Mouse (Mus musculus) heart, embryonic 13.5 days (tissue): ENCODE measurements around the gene Rbfox2. TPM values are rescaled to one million over a fixed set of nuclear protein-coding genes. Genes with fewer than 3 reads are reported as not detected.

Experiments
- ATAC-seq: fragments of 200-750 bp; cut with Nextera tagmentation; 2 replicates; pipeline ENCODE4 v1.8.0; 2017; ENCODE audit warnings: moderate TSS enrichment; ENCODE audit not compliant: insufficient number of reproducible peaks, low FRiP score, low TSS enrichment; ENCODE audit errors: extremely low read depth
- H3K27ac ChIP-seq: fragments of 300-500 bp; sonication (generic); replicated peaks from 2 replicates; pipeline ENCODE4 v1.5.1; 2015; ENCODE audit warnings: moderate library complexity, mild to moderate bottlenecking, inconsistent platforms
- H3K27me3 ChIP-seq: fragments of 300-500 bp; sonication (generic); replicated peaks from 2 replicates; pipeline ENCODE4 v1.6.1; 2015; ENCODE audit warnings: mild to moderate bottlenecking, inconsistent platforms
- H3K36me3 ChIP-seq: fragments of 300-500 bp; sonication (generic); 2 replicates; pipeline ENCODE4 v1.6.1; 2015; ENCODE audit warnings: mild to moderate bottlenecking, inconsistent platforms
- H3K4me1 ChIP-seq: fragments of 300-500 bp; sonication (generic); 2 replicates; pipeline ENCODE4 v1.6.1; 2015; ENCODE audit warnings: inconsistent platforms
- H3K4me2 ChIP-seq: fragments of 300-500 bp; sonication (generic); 2 replicates; pipeline ENCODE4 v1.6.1; 2015; ENCODE audit warnings: inconsistent platforms, mild to moderate bottlenecking, moderate library complexity
- H3K4me3 ChIP-seq: fragments of 300-500 bp; sonication (generic); 2 replicates; pipeline ENCODE4 v1.5.1; 2015; ENCODE audit warnings: moderate library complexity, mild to moderate bottlenecking, inconsistent platforms
- H3K9ac ChIP-seq: fragments of 300-500 bp; sonication (generic); 2 replicates; pipeline ENCODE4 v1.6.1; 2015; ENCODE audit warnings: inconsistent platforms, mild to moderate bottlenecking, moderate library complexity
- H3K9me3 ChIP-seq: fragments of 300-500 bp; sonication (generic); 2 replicates; pipeline ENCODE4 v1.6.1; 2016; ENCODE audit warnings: inconsistent platforms
- whole genome bisulfite sequencing: fragments of 180-500 bp; shearing (Covaris S2); methylation state at CpG from one replicate; pipeline ENCODE4 v1.1.7; 2015; ENCODE audit warnings: mixed read lengths; 5-methylcytosine and 5-hydroxymethylcytosine counted together
- polyA plus RNA-seq: library from polyadenylated mRNA; unstranded; fragments of >200 nt; fragmentation: Nextera tagmentation; extraction: Ambion mirVana; gene quantifications from 2 replicates; pipeline ENCODE4 v1.2.1, GENCODE M21; 2015

Rbfox2 gene
- 64.8 and 69.1 TPM in 2 replicates for polyA plus RNA-seq

DNA sequence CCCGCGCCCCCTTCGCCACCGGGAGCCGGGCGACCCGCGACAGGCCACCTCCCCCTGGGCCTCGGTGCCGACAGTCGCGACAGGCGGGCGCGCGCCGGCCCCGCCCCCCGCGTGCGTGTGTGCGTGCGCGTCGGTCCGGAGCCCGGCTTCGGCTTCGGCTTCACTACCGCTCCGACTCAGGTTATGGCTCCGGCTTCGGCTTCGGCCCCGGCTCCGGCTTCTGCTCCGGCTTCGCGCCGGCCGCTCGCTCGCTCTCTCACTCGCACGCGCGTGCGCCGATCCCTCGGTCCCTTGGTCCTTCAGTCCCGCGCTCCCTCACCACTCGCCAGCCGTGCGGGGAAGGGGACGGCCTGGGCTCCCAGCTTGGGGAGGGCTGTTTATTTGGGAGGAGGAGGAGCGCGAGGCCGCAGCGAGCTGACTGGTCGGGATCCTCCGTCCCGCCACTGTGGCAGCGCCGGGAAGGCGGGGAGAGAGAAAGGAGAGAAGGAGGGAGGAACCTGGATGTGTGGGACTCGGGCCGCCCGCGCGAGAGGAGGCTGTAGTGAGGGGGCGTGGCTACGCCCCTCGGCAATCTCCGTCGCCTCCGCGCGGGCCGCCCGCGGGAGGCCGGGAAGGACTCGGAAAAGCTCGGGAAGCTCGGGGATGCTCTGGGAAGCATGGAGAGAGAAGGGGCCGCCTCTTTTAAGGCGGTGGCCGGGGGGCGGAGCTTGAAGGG lies at the start of gene Rbfox2:
TSS of gene Rbfox2 (minus strand) at position 458 of the 715 bp plus-strand sequence.
- under 1% methylated on average over 87 of the region's 90 CpGs for WGBS
- ATAC-seq = peak; percentile 89
- Histone ChIP-seq H3K27me3 (no peaks in the 10 kb centered on the region), H3K36me3 (no peaks in the 10 kb centered on the region; the same call in 1 of the 2 replicates), H3K4me3 (peak within 1 kb of the TSS; percentile 79), H3K4me1 (peaks cover 46% of the 10 kb centered on the region), H3K4me2 (peak within 1 kb of the TSS; percentile 95), H3K27ac (peak within 1 kb of the TSS; percentile 98), H3K9ac (peak within 1 kb of the TSS; percentile 95), H3K9me3 (no peaks in the 10 kb centered on the region)

DNA sequence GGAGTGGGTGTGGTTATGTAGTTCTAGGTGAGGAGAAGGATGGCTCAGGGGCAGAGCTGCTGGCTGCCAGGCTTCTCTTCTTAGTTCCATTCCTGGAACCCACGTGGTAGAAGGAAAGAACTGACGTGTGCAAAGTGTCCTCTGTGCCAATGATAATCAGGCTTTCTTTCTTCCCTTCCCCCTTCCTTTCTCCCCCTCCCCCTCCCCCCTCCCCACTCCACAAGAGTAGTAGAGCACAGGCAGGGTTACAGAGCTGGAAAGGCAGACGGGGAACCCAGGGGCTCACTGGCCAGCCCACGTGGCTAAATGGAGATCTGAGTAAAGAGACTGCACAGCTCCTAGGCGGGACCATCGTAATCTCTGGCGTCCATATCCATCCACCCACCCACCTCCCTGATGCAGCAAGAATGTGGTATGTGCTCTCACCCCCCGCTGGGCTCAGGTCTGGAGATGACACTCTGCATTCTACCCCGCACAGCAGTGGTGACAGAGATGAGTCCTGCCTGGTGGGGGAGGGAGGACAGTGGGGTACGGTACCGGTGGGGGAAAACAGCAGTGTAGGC lies 49.5 kb upstream of the Rbfox2 start:
- peak; percentile 34; the same call in 1 of the 2 replicates for ATAC-seq
- peak overlapping the region; percentile 68 for H3K27ac ChIP-seq
- 3% methylated on average over 11 of the region's 11 CpGs for whole genome bisulfite sequencing
- H3K4me2 ChIP-seq = peak overlapping the region; percentile 63
- H3K4me1 ChIP-seq = peaks cover 54% of the 10 kb centered on the region
- peak overlapping the region; percentile 30 for H3K4me3 ChIP-seq
- H3K36me3 ChIP-seq = no peaks in the 10 kb centered on the region
- no peaks in the 10 kb centered on the region for H3K27me3 ChIP-seq
- peak overlapping the region; percentile 69 for H3K9ac ChIP-seq
- no peaks in the 10 kb centered on the region for H3K9me3 ChIP-seq

DNA sequence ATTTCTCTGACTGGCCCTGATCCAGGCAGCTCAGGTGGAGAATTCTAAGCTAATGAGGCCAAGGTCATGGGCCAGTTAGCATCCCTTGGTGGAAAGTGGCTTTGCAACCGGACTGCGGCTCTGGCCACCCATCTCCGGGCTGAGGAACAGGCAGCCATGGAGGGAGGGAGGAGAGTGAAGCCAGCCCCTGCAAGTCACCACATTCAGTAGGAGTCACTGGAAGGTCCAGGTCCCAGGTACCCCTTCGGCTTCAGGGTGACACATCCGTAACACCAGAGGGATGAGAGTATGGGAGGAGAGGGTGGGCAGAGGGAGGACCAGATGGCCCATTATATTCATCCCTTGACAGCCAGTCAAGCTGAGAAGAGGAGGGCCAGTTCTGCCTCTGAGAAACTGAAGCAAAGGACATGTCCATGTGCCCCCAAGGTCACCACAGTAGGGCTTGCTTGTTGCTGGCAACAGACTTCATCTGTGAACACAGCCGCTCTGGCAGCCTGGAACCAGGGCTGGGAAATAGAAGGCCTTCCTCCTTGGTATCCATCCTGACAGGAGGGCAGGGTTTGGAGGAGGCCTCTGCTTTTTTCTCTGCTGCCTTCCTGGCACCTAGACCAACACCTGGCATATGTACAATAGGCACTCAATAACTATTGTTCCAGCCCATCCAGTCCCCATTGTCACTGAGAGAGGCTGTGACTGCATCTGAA lies 48.2 kb upstream of the Rbfox2 start:
- 61% methylated on average over 6 of the region's 6 CpGs for WGBS
- ATAC-seq = no peak
- Histone ChIP-seq H3K9me3 (no peaks in the 10 kb centered on the region), H3K36me3 (no peaks in the 10 kb centered on the region), H3K9ac (peak overlapping the region; percentile 62), H3K27me3 (no peaks in the 10 kb centered on the region), H3K4me3 (no peak overlapping the region), H3K4me2 (peak overlapping the region; percentile 18; the same call in 1 of the 2 replicates), H3K4me1 (peaks cover 54% of the 10 kb centered on the region), H3K27ac (peak overlapping the region; percentile 82)

DNA sequence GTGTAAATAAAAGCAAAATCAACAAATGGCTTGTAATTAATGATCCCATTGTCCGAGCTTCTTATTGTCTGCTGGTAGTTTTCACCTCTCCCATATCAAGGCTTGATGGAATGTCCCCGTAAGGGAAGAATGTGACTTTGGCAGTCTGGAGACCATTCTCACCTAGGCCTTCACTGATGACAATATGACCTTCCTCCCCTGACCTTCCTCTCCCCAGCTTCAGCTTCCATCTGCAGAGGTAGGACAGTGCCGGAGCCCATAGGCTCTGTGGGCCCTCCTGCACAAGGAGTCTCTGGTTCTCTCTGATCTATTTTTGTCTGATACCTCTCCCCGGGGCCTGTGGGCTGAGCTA lies 47.7 kb upstream of the Rbfox2 start:
- peaks cover 52% of the 10 kb centered on the region for H3K4me1 ChIP-seq
- H3K36me3 ChIP-seq = no peaks in the 10 kb centered on the region
- peak overlapping the region; percentile 82 for H3K27ac ChIP-seq
- H3K27me3 ChIP-seq = no peaks in the 10 kb centered on the region
- H3K9ac ChIP-seq = peak overlapping the region; percentile 62
- H3K4me3 ChIP-seq = no peak overlapping the region
- ATAC-seq = no peak
- WGBS = 30% methylated on average over 4 of the region's 4 CpGs
- H3K4me2 ChIP-seq = peak overlapping the region; percentile 18; the same call in 1 of the 2 replicates
- H3K9me3 ChIP-seq = no peaks in the 10 kb centered on the region

DNA sequence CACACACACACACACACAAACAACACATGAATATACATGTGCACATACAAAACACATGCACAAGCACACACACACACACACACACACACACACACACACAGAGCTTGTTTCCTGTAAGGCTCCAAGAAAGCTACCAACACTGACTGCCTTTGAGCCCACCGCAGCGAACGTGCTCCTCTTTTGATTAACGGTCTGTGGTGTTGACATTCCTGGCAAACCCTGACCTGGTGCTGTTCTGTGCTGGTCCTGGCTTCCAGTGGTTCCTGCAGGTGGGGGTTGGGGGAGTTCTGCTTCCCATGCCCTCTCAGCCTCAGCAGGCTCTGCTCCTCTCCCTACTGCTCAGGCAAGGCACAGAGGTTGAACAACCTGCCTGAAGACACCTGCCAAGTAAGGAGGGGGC lies 47.0 kb upstream of the Rbfox2 start:
- Histone ChIP-seq H3K9me3 (no peaks in the 10 kb centered on the region), H3K9ac (peak overlapping the region; percentile 28; the same call in 1 of the 2 replicates), H3K4me2 (no peak overlapping the region), H3K27me3 (no peaks in the 10 kb centered on the region), H3K4me3 (no peak overlapping the region), H3K36me3 (no peaks in the 10 kb centered on the region), H3K4me1 (peaks cover 45% of the 10 kb centered on the region), H3K27ac (peak overlapping the region; percentile 82; the same call in 1 of the 2 replicates)
- 15% methylated on average over 4 of the region's 4 CpGs for WGBS
- ATAC-seq = no peak

DNA sequence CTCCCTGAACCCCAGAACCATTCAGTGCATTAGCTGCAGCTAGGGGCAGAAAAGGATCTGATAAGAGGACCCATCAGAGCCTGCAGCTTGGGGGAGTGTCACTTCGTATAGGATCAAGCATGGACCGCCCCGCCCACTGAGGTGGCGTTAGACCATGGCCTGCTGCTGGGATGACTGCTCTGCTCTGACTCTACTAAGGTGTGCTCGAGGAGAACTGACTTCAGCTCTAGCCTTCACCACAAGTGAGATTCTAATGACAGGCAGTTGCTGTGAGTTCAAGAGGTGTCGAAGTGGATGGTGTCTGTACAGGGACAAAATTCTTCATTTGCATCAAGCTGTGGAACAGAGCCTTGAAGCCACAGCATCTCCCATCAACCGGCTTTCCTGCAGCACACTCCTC lies 46.1 kb upstream of the Rbfox2 start:
- no peak for ATAC-seq
- 57% methylated on average over 7 of the region's 7 CpGs for WGBS
- H3K4me1 ChIP-seq = peaks cover 41% of the 10 kb centered on the region

DNA sequence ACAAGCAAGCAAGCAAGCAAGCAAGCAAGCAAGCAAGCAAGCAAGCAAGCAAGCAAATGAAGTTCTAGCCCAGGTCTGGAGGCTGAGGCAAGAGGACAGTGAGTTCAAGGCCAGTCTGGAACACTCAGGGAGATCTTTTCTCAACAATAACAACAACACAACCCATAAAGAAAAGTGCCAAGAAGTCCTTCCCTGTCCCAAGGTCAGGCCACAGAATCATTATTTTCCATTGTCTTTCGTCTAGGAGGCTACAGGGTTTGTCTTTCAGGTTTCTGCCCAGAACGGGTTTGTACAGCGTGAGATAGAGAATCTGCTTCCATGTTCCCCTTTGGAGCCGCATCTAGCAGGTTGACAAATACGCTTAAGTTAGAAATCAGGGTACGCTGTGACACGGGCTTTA lies 43.3 kb upstream of the Rbfox2 start:
- H3K4me1 ChIP-seq = peaks cover 20% of the 10 kb centered on the region
- WGBS = 85% methylated on average over 7 of the region's 7 CpGs
- no peak overlapping the region for H3K4me3 ChIP-seq
- H3K4me2 ChIP-seq = no peak overlapping the region
- no peak overlapping the region for H3K27ac ChIP-seq
- no peaks in the 10 kb centered on the region for H3K27me3 ChIP-seq
- no peaks in the 10 kb centered on the region for H3K9me3 ChIP-seq
- H3K9ac ChIP-seq = no peak overlapping the region
- no peaks in the 10 kb centered on the region for H3K36me3 ChIP-seq
- ATAC-seq = no peak

More for the DNA sequence above, 46.1 kb upstream of the Rbfox2 start:
- no peak overlapping the region for H3K4me3 ChIP-seq
- no peak overlapping the region for H3K9ac ChIP-seq
- H3K9me3 ChIP-seq = no peaks in the 10 kb centered on the region
- H3K4me2 ChIP-seq = no peak overlapping the region
- no peaks in the 10 kb centered on the region for H3K36me3 ChIP-seq
- H3K27ac ChIP-seq = no peak overlapping the region
- no peaks in the 10 kb centered on the region for H3K27me3 ChIP-seq

DNA sequence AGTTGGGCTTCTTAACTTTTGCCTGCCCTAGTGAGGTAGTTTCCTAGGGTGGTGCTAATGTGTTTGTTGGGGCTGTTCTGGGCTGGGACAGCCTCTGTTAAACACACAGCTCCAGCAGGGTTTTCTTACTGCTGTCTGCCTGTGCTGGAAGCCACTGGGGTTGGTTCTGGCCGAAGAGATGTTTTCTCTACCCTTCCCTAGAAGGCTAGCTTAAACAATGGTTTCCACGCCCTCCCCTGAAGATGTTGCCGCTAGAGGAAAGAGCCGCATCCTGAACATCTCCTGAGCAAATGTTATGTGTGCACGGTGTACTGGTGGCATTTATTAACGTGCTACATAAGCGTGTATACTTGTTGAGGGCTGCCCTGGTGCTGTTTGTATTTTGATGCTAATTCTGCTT lies 41.3 kb upstream of the Rbfox2 start:
- Histone ChIP-seq H3K4me1 (peaks cover 24% of the 10 kb centered on the region), H3K27ac (0 out of 2 replicates have a peak overlapping the region, but pooled peaks have one; percentile 24), H3K9ac (no peak overlapping the region), H3K36me3 (no peaks in the 10 kb centered on the region), H3K9me3 (no peaks in the 10 kb centered on the region), H3K4me2 (no peak overlapping the region), H3K27me3 (no peaks in the 10 kb centered on the region), H3K4me3 (no peak overlapping the region)
- ATAC-seq = no peak
- WGBS = 67% methylated on average over 7 of the region's 7 CpGs

DNA sequence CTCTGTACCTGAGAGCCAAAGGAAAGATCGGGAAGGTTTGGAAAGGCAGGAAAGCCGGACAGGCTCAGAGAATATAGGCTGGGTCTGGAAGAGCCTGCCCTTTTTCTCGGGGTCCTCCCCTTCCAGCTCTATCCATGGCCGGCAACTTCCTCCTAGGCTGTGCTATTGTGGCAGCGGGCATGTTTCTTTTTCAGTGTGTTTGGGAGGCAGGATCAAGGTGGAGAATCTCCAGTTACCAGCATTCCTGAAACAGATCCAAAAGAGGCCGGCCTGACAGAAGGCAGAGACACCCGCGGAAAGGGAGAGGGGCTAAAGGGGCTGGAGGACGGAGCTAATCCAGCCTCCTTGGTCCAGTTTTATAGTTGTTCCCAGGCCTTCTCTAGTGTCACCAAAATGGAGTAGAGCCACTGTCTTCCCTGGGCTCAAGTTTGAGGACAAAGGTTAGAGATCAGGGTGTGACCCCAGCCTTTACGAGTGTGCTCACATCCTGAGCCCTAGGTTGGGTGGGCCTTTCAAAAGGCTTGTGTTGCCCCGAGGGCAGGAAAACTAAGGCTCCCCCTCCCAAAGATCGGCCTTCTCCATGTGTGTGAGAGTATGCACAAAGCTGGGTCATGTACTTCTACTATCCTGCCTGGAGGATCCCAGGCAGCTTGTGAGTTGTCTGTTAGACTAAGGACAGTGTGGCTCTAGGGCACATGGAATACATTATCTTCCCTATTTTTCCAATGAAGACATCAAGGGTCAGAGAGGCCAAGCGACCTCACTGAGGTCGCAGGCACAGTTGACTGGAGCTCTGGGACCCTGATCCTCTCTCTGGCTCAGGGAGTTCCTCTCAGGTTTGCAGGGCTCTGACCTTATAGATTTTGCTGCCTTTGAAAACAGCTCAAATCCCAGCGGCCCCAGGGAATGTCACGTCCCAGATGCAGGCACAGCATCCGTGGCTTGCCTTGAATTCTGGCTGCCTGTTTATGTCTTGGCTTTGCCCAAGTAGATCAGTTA lies 37.6 kb upstream of the Rbfox2 start:
- H3K4me1 ChIP-seq = peaks cover 31% of the 10 kb centered on the region
- H3K4me3 ChIP-seq = peak overlapping the region; percentile 38
- WGBS = 29% methylated on average over 17 of the region's 17 CpGs
- H3K4me2 ChIP-seq = peak overlapping the region; percentile 67
- no peaks in the 10 kb centered on the region for H3K36me3 ChIP-seq
- peak overlapping the region; percentile 72 for H3K9ac ChIP-seq
- peak overlapping the region; percentile 91 for H3K27ac ChIP-seq
- no peaks in the 10 kb centered on the region for H3K27me3 ChIP-seq
- H3K9me3 ChIP-seq = no peaks in the 10 kb centered on the region
- no peak for ATAC-seq

DNA sequence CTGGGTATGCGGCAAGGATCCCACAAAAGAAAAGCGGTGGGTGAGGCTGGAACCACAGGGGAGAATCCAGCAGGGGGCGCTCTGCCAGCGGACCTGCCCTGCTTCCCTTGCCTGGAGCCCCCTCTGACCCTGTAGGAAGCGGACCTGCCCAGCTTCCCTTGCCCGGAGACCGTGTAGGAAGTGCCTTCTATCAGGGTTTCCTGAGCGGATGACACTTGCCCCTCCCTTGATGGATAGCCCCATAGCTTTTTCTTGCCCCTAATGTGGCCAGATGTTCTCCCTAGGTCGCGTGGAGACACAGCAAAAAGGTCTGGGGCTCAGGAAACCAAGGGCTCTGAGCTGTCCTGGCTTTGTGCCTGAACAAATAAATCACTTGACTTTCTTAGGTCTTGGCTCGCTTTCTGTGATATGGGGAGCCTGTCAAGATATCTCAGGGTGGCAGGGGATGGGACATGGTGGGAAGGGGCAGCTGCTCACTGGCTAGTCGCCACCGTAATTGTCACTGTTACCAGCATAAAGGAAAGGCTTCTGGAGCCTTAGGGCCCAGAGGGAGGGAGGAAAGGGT lies 36.8 kb upstream of the Rbfox2 start:
- H3K4me1 ChIP-seq = peaks cover 31% of the 10 kb centered on the region
- 3% methylated on average over 13 of the region's 13 CpGs for WGBS
- peak overlapping the region; percentile 91 for H3K27ac ChIP-seq
- no peaks in the 10 kb centered on the region for H3K27me3 ChIP-seq
- ATAC-seq = peak; percentile 72
- peak overlapping the region; percentile 72 for H3K9ac ChIP-seq
- H3K9me3 ChIP-seq = no peaks in the 10 kb centered on the region
- no peaks in the 10 kb centered on the region for H3K36me3 ChIP-seq
- H3K4me2 ChIP-seq = peak overlapping the region; percentile 67
- H3K4me3 ChIP-seq = peak overlapping the region; percentile 38
